Mouse (Mus musculus) embryonic facial prominence, embryonic 10.5 days (tissue): ENCODE data around the gene Nanog. TPM values are rescaled to one million over a fixed set of nuclear protein-coding genes. Genes with fewer than 3 reads are reported as not detected.
A peak's percentile ranks its signal among the peaks of the same experiment; 100 is the strongest.
"Not testable (repeated sequence)": the region's sequence is repeated elsewhere in the genome, so short reads cannot be mapped to it uniquely, and the experiment has no call there.

ENCODE experiments used
- DNase-seq: peaks from one replicate; pipeline ENCODE4 v3.0.0-alpha.2; 2017; ENCODE audit warnings: low spot score
- H3K27ac ChIP-seq: fragments of 300-500 bp; sonication (generic); replicated peaks from 2 replicates; pipeline ENCODE4 v1.5.1; 2016; ENCODE audit warnings: mild to moderate bottlenecking
- H3K27me3 ChIP-seq: fragments of 300-500 bp; sonication (generic); replicated peaks from 2 replicates; pipeline ENCODE4 v1.6.1; 2016; ENCODE audit warnings: low read depth, mild to moderate bottlenecking; ENCODE audit not compliant: poor library complexity, severe bottlenecking
- H3K36me3 ChIP-seq: fragments of 300-500 bp; sonication (generic); replicated peaks from 2 replicates; pipeline ENCODE4 v1.6.1; 2016; ENCODE audit warnings: mild to moderate bottlenecking, moderate library complexity
- H3K4me1 ChIP-seq: fragments of 300-500 bp; sonication (generic); 2 replicates; pipeline ENCODE4 v1.6.1; 2016
- H3K4me3 ChIP-seq: fragments of 300-500 bp; sonication (generic); 2 replicates; pipeline ENCODE4 v1.5.1; 2016; ENCODE audit warnings: mild to moderate bottlenecking, moderate library complexity
- H3K9me3 ChIP-seq: fragments of 300-500 bp; sonication (generic); 2 replicates; pipeline ENCODE4 v1.6.1; 2016; ENCODE audit warnings: mild to moderate bottlenecking
- WGBS: fragments of 180-500 bp; shearing (Covaris S2); methylation state at CpG from one replicate; pipeline ENCODE4 v1.1.7; 2016; 5-methylcytosine and 5-hydroxymethylcytosine counted together
- polyA plus RNA-seq: library from polyadenylated mRNA; unstranded; fragments of >200 nt; fragmentation: Nextera tagmentation; extraction: Ambion mirVana; gene quantifications from 2 replicates; pipeline ENCODE4 v1.2.1, GENCODE M21; 2016

Gene Nanog
- polyA plus RNA-seq, 1 experiment from 2014 or later = not detected

DNA sequence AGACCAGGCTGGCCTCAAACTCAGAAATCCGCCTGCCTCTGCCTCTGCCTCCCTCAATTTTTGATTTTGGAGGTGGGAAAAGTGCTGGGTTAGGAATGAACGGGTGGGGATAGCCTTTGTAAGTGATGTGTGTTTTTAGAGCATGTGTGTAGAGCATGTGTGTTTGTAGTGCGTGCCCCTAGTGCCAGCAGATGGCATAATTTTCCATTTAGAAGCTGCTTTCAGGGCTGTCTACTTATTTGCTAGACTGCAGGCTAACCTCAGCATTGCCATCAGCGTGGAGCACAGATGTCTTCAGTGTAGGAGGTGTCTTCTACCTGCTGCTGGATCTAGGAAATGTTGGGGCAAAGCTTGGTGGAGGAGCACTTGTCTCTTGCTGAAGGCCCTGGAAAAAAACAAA lies 1.5 kb downstream of the Nanog start:
- H3K36me3 ChIP-seq = no peaks in the 10 kb centered on the region
- H3K4me3 ChIP-seq = no peak overlapping the region
- no peaks in the 10 kb centered on the region for H3K9me3 ChIP-seq
- H3K4me1 ChIP-seq = peaks cover 3% of the 10 kb centered on the region; the same call in 1 of the 2 replicates
- H3K27ac ChIP-seq = no peak overlapping the region
- 78% methylated on average over 4 of the region's 4 CpGs for WGBS
- H3K27me3 ChIP-seq = peaks cover 31% of the 10 kb centered on the region
- no peak for DNase-seq

DNA sequence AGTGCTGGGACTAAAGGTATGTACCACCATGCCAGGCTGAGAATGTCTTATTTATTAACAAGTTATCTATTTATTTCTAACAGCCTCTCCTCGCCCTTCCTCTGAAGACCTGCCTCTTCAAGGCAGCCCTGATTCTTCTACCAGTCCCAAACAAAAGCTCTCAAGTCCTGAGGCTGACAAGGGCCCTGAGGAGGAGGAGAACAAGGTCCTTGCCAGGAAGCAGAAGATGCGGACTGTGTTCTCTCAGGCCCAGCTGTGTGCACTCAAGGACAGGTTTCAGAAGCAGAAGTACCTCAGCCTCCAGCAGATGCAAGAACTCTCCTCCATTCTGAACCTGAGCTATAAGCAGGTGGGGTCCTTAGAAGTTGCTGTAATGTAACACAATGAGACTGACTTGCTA lies 4.2 kb downstream of the Nanog start:
- Histone ChIP-seq H3K27me3 (peaks cover 21% of the 10 kb centered on the region), H3K4me3 (no peak overlapping the region), H3K4me1 (peaks cover 21% of the 10 kb centered on the region), H3K9me3 (no peaks in the 10 kb centered on the region), H3K36me3 (no peaks in the 10 kb centered on the region), H3K27ac (no peak overlapping the region)
- 84% methylated on average over 2 of the region's 2 CpGs for WGBS
- DNase-seq = no peak

DNA sequence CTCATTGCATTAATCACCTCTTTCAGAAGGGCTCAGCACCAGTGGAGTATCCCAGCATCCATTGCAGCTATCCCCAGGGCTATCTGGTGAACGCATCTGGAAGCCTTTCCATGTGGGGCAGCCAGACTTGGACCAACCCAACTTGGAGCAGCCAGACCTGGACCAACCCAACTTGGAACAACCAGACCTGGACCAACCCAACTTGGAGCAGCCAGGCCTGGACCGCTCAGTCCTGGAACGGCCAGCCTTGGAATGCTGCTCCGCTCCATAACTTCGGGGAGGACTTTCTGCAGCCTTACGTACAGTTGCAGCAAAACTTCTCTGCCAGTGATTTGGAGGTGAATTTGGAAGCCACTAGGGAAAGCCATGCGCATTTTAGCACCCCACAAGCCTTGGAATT lies 5.8 kb downstream of the Nanog start:
- H3K27ac ChIP-seq, H3K36me3 ChIP-seq, H3K27me3 ChIP-seq, H3K4me3 ChIP-seq, H3K9me3 ChIP-seq, DNase-seq: not testable (repeated sequence)
- WGBS = 94% methylated on average over 7 of the region's 7 CpGs
- peaks cover 18% of the 10 kb centered on the region for H3K4me1 ChIP-seq

- Histone ChIP-seq H3K27me3 (no peaks in the 10 kb centered on the region), H3K36me3 (no peaks in the 10 kb centered on the region), H3K4me3 (no peak overlapping the region), H3K27ac (no peak overlapping the region), H3K9me3 (no peaks in the 10 kb centered on the region), H3K4me1 (peaks cover 18% of the 10 kb centered on the region)
- WGBS = 60% methylated on average over 7 of the region's 7 CpGs
- no peak for DNase-seq
These were observed 7.5 kb downstream of the Nanog start for GRCm38 (mm10) chr6:122714707-122715365.

DNA sequence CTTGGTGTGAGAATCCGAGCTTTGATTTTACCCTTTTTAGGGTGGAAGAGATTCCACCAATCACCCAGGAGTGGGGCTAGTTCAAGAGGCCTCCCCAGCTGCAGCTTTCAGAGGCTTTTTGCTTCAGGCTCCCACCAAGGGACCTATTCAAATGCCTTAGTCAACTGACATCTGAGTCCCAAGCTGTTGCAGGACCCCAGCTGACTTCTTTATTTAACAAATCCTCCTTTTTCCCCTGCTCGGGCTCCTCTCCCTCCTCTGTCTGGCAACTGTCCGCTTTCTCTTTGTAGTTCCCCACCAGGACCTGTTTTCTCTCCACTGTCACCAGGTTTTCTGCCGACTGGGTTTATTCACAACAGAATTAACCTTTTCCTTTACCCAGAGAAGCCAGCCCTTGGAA lies 8.6 kb downstream of the Nanog start:
- peak; percentile 25 for DNase-seq
- H3K4me3 ChIP-seq = no peak overlapping the region
- 5% methylated on average over 4 of the region's 4 CpGs for WGBS
- no peaks in the 10 kb centered on the region for H3K36me3 ChIP-seq
- no peaks in the 10 kb centered on the region for H3K27me3 ChIP-seq
- peaks cover 18% of the 10 kb centered on the region for H3K4me1 ChIP-seq
- H3K9me3 ChIP-seq = no peaks in the 10 kb centered on the region
- no peak overlapping the region for H3K27ac ChIP-seq

DNA sequence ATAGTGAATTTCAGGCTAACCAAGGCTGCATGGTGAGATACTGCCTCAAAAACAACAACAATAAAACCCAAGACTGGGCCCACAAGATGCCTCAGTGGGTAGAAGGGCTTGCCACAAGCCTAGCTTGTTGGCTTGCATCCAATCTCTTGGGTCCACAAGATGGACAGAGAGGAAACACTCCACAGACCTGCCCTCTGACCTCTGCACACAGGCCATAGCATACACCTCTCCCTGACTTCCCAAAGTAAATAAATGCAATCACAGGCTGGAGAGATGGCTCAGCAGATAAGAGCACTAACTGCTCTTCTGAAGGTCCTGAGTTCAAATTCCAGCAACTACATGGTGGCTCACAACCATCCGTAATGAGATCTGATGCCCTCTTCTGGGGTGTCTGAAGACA lies 10.9 kb downstream of the Nanog start:
- not testable (repeated sequence) for H3K9me3 ChIP-seq, DNase-seq, H3K36me3 ChIP-seq, H3K4me3 ChIP-seq, H3K27me3 ChIP-seq, H3K27ac ChIP-seq
- H3K4me1 ChIP-seq = peaks cover 18% of the 10 kb centered on the region
- 83% methylated on average over 1 of the region's 1 CpGs for WGBS

- Histone ChIP-seq H3K27me3 (no peaks in the 10 kb centered on the region), H3K36me3 (no peaks in the 10 kb centered on the region), H3K4me3 (no peak overlapping the region), H3K27ac (no peak overlapping the region), H3K4me1 (peaks cover 13% of the 10 kb centered on the region), H3K9me3 (no peaks in the 10 kb centered on the region)
- peak; percentile 67 for DNase-seq
- WGBS = 31% methylated on average over 2 of the region's 2 CpGs
These were observed 12.7 kb downstream of the Nanog start for GRCm38 (mm10) chr6:122719942-122720341.

DNA sequence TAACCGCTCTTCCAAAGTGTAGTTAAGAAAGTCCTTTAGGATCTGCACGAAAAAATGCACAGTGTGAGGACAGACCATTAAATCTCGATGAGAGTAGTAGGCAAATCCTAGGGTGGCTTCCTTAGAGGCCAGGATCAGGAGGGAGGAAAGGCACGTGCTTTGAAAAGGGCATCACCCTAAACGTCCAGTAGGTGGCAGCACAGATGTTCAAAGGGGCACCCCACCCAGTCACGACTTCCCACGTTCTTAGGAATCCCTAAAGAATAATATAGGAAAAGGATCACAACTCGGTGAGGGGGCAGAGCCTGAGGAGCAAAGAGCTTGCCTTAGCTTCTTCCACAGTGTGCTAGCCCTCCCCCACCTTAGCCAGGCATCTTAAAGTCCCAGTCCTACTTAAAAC lies 32.7 kb downstream of the Nanog start:
- DNase-seq = peak; percentile 75
- WGBS = 14% methylated on average over 8 of the region's 8 CpGs

GRCm38 (mm10) chr6:122741460-122742227 lies 34.4 kb downstream of the Nanog start:
- peak; percentile 55 for DNase-seq
- H3K27ac ChIP-seq = no peak overlapping the region; the same call in 1 of the 2 replicates
- peaks cover 57% of the 10 kb centered on the region for H3K27me3 ChIP-seq
- 2% methylated on average over 25 of the region's 25 CpGs for WGBS
- H3K36me3 ChIP-seq = no peaks in the 10 kb centered on the region
- no peaks in the 10 kb centered on the region for H3K9me3 ChIP-seq
- peaks cover 25% of the 10 kb centered on the region for H3K4me1 ChIP-seq
- H3K4me3 ChIP-seq = peak overlapping the region; percentile 61

More for the DNA sequence above, 32.7 kb downstream of the Nanog start:
- H3K27ac ChIP-seq = no peak overlapping the region
- H3K36me3 ChIP-seq = no peaks in the 10 kb centered on the region
- peaks cover 49% of the 10 kb centered on the region for H3K27me3 ChIP-seq
- H3K4me3 ChIP-seq = peak overlapping the region; percentile 31
- H3K9me3 ChIP-seq = no peaks in the 10 kb centered on the region
- peaks cover 25% of the 10 kb centered on the region for H3K4me1 ChIP-seq

DNA sequence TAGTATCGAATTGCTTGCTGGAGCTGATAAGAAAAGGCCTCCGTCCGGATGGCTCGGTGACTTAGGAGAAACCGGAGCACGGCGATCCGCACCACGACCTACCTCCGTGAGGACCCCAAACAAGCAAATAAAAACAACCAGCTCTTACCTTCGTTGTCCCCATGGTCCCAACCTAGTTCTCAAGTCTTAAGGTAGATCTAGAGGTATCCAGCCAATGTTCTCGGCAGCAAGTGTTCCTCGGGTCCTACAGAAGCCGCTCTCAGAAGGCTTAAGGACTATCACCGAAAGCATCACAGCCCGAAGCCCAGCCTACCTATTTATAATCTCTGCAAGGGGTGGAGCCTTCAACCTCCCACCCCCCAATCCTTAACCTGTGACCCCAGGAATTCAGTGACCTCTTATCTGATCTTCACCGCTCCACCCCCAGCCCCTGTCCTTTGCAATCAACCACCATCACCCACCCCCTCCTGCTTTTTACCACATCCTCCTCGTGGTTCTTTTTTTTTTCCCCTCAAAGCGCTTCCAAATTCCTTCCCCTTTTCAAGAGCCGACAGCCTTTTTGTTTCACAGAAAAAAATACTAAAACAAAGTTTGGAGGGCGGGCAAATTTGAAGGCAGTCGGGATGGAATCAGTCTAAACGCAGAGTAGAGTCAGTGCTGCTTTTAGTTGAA lies 35.1 kb downstream of the Nanog start:
- Histone ChIP-seq H3K36me3 (no peaks in the 10 kb centered on the region), H3K27me3 (peaks cover 57% of the 10 kb centered on the region), H3K9me3 (no peaks in the 10 kb centered on the region), H3K27ac (no peak overlapping the region; the same call in 1 of the 2 replicates), H3K4me1 (peaks cover 25% of the 10 kb centered on the region), H3K4me3 (peak overlapping the region; percentile 61)
- 1% methylated on average over 23 of the region's 23 CpGs for WGBS
- peak; percentile 66 for DNase-seq

DNA sequence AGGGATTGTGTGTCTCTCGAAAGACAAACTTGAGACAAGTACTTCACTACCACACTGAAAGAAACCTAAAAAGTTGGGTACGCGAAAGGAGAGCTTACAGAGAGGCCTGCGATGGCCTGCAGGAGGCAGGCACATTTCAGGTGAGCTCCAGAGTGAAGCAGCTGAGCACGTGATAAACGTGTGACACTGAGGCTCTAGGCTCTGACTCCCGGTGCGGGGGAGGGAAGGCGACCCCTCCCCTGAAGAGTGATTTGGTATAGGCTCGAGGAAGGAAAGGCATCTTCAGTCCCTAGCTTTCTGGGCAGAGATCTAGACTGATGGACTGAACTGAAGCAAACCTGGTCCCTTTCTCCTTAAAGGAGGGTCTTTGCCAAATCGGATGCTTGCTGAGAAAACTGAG lies 36.1 kb downstream of the Nanog start:
- H3K36me3 ChIP-seq = no peaks in the 10 kb centered on the region
- no peaks in the 10 kb centered on the region for H3K9me3 ChIP-seq
- no peak for DNase-seq
- H3K27me3 ChIP-seq = peaks cover 57% of the 10 kb centered on the region
- peaks cover 25% of the 10 kb centered on the region for H3K4me1 ChIP-seq
- 14% methylated on average over 11 of the region's 11 CpGs for WGBS
- H3K4me3 ChIP-seq = no peak overlapping the region
- no peak overlapping the region for H3K27ac ChIP-seq

DNA sequence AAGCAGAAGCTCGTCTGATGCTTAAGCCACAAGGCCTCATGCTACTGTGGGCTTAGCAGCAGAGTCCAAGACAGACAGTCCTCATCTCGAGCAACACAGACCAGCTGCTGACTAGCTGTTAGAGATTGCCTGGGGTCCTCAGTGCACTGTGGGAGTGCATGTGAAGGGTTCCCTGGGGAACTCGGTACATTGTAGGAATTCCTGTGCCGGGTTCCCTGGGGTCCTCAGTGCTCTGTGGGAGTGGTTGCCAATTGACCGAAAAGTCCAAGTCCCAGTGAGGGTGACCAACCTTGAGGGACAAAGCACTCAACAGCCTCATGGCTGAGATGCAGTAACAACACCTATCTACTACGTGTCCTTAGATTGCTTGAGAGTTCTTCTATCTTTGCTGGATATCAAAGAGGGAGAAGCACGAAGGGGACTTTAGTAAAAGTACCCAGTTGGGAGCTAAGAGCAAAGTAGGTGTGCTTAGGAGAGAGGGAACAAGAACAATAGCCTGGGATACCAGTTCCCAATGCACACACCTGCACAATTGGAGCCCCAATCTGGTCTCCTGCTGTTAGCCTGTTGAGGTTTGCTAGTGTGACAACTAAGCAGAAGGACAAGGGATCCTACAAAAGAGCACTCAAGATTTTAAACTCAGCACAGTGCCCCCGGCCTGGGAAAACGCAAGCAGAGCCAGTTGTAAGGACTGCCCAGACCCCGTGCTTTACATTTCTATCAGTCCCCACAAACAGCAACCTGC lies 37.4 kb downstream of the Nanog start:
- WGBS = 15% methylated on average over 10 of the region's 10 CpGs
- H3K4me3 ChIP-seq = no peak overlapping the region
- H3K9me3 ChIP-seq = no peaks in the 10 kb centered on the region
- DNase-seq = no peak
- H3K4me1 ChIP-seq = peaks cover 25% of the 10 kb centered on the region
- H3K27me3 ChIP-seq = peaks cover 57% of the 10 kb centered on the region
- H3K27ac ChIP-seq = no peak overlapping the region
- H3K36me3 ChIP-seq = no peaks in the 10 kb centered on the region
